Mouse (Mus musculus) heart, embryonic 10.5 days (tissue): ENCODE data around the gene Egfl7. TPM values are rescaled to one million over a fixed set of nuclear protein-coding genes. Genes with fewer than 3 reads are reported as not detected.
A peak's percentile ranks its signal among the peaks of the same experiment; 100 is the strongest.

ENCODE experiments used
- DNase-seq: peaks from one replicate; pipeline ENCODE4 v3.0.0-alpha.2; 2017; ENCODE audit warnings: low spot score
- H3K27ac ChIP-seq: fragments of 300-500 bp; sonication (generic); 2 replicates; pipeline ENCODE4 v1.5.1; 2016; ENCODE audit warnings: mild to moderate bottlenecking
- H3K27me3 ChIP-seq: fragments of 300-500 bp; sonication (generic); 2 replicates; pipeline ENCODE4 v1.6.1; 2016; ENCODE audit warnings: mild to moderate bottlenecking; ENCODE audit not compliant: poor library complexity, insufficient read depth, severe bottlenecking
- H3K36me3 ChIP-seq: fragments of 300-500 bp; sonication (generic); 2 replicates; pipeline ENCODE4 v1.6.1; 2016; ENCODE audit warnings: mild to moderate bottlenecking, moderate library complexity
- H3K4me1 ChIP-seq: fragments of 300-500 bp; sonication (generic); 2 replicates; pipeline ENCODE4 v1.6.1; 2016; ENCODE audit warnings: mild to moderate bottlenecking
- H3K4me3 ChIP-seq: fragments of 300-500 bp; sonication (generic); 2 replicates; pipeline ENCODE4 v1.5.1; 2016; ENCODE audit warnings: mild to moderate bottlenecking, moderate library complexity
- H3K9me3 ChIP-seq: fragments of 300-500 bp; sonication (generic); 2 replicates; pipeline ENCODE4 v1.6.1; 2016; ENCODE audit warnings: mild to moderate bottlenecking, moderate library complexity
- WGBS: fragments of 180-500 bp; shearing (Covaris S2); methylation state at CpG from one replicate; pipeline ENCODE4 v1.1.7; 2016; 5-methylcytosine and 5-hydroxymethylcytosine counted together
- microRNA counts: library from miRNA; unstranded; fragments of <30 nt; microRNA quantifications from one replicate; lab custom pipeline; 2017
- microRNA-seq: library from miRNA; unstranded; fragments of <30 nt; microRNA quantifications from one replicate; pipeline ENCODE4, GENCODE M21; 2017
- polyA plus RNA-seq: library from polyadenylated mRNA; unstranded; fragments of >200 nt; fragmentation: Nextera tagmentation; extraction: Ambion mirVana; gene quantifications from 2 replicates; pipeline ENCODE4 v1.2.1, GENCODE M21; 2016

The Egfl7 gene
- polyA plus RNA-seq, 1 experiment from 2014 or later, result 186 TPM

- DNase-seq, result peak; percentile 96
- no peaks in the 10 kb centered on the region for H3K9me3 ChIP-seq
- no peaks in the 10 kb centered on the region for H3K27me3 ChIP-seq
- H3K36me3 ChIP-seq, result peaks cover 41% of the 10 kb centered on the region
- peak overlapping the region; percentile 86 for H3K4me3 ChIP-seq
- WGBS, result 4% methylated on average over 49 of the region's 49 CpGs
- H3K4me1 ChIP-seq, result peaks cover 41% of the 10 kb centered on the region
- H3K27ac ChIP-seq, result peak overlapping the region; percentile 94
These were observed 60.3 kb downstream of the Egfl7 start for GRCm38 (mm10) chr2:26639838-26640830.

- Histone ChIP-seq H3K27ac (no peak overlapping the region), H3K4me3 (no peak overlapping the region), H3K36me3 (peaks cover 31% of the 10 kb centered on the region), H3K27me3 (no peaks in the 10 kb centered on the region), H3K9me3 (no peaks in the 10 kb centered on the region), H3K4me1 (peaks cover 35% of the 10 kb centered on the region)
- DNase-seq, result no peak
- 67% methylated on average over 7 of the region's 7 CpGs for WGBS
These were observed 61.3 kb downstream of the Egfl7 start for GRCm38 (mm10) chr2:26641006-26641647.

MicroRNA genes within 50 kb of the gene (microRNA counts, 519-probe panel; counts per million panel counts)
- microRNA mmu-miR-126-3p (lab: Ali Mortazavi, UCI) (9,889 counts per million, percentile 98 among the panel's probes with 10 or more counts), microRNA mmu-miR-126-5p (lab: Ali Mortazavi, UCI) (5,842 counts per million, percentile 54 among the panel's probes with 10 or more counts)

Small RNA genes lying within 50 kb of the gene (microRNA-seq; reads per million reads assigned to microRNA genes)
- gene Mir126a (4.3 reads per million, percentile 12 among the genes with 10 or more reads in this experiment), gene Mir126b (not detected)

Other genes with a start within 250 kb of the Egfl7 start
- 32.7 and 34.7 TPM in 2 replicates for gene Dnlz, start 227.9 kb upstream of the Egfl7 start, polyA plus RNA-seq
- gene Card9, start 219.1 kb upstream of the Egfl7 start, polyA plus RNA-seq, result 0.31 and 0.62 TPM in 2 replicates
- 27.1 and 31.7 TPM in 2 replicates for gene Snapc4, start 199.4 kb upstream of the Egfl7 start, polyA plus RNA-seq
- gene Entr1, start 190.7 kb upstream of the Egfl7 start, polyA plus RNA-seq, result 94.7 and 113 TPM in 2 replicates
- gene Pmpca, start 190.7 kb upstream of the Egfl7 start, polyA plus RNA-seq, result 153 and 171 TPM in 2 replicates
- gene Inpp5e, start 170.8 kb upstream of the Egfl7 start, polyA plus RNA-seq, result 20.5 and 22.7 TPM in 2 replicates
- gene Sec16a, start 134.8 kb upstream of the Egfl7 start, polyA plus RNA-seq, result 24.7 and 26.4 TPM in 2 replicates
- 13.2 and 16.6 TPM in 2 replicates for gene Notch1, start 63.4 kb upstream of the Egfl7 start, polyA plus RNA-seq
- not detected in 2 replicates for gene Gm20532, start 6.6 kb downstream of the Egfl7 start, polyA plus RNA-seq
- gene Agpat2, start 24.4 kb downstream of the Egfl7 start, polyA plus RNA-seq, result 20.4 and 28.9 TPM in 2 replicates
- 15.7 and 18.2 TPM in 2 replicates for gene Fam69b, start 48.4 kb downstream of the Egfl7 start, polyA plus RNA-seq
- not detected in 2 replicates for gene Lcn4, start 91.3 kb downstream of the Egfl7 start, polyA plus RNA-seq